Mouse (Mus musculus) lung, embryonic 14.5 days (tissue): Measurements from ENCODE around the gene Slc35f5. TPM values are rescaled to one million over a fixed set of nuclear protein-coding genes. Genes with fewer than 3 reads are reported as not detected.

Source experiments
- ATAC-seq: fragments of 200-750 bp; cut with Nextera tagmentation; 2 replicates; pipeline ENCODE4 v1.8.0; 2017; ENCODE audit warnings: mild to moderate bottlenecking, moderate TSS enrichment, moderate library complexity; ENCODE audit not compliant: insufficient read depth
- DNase-seq: peaks from one replicate; pipeline ENCODE4 v3.0.0-alpha.2; 2015
- H3K27ac ChIP-seq: fragments of 300-500 bp; sonication (generic); 2 replicates; pipeline ENCODE4 v1.5.1; 2014; ENCODE audit warnings: low read depth, mild to moderate bottlenecking, moderate library complexity
- H3K27me3 ChIP-seq: fragments of 300-500 bp; sonication (generic); 2 replicates; pipeline ENCODE4 v1.6.1; 2014; ENCODE audit warnings: low read length, control low read depth; ENCODE audit not compliant: insufficient read depth
- H3K36me3 ChIP-seq: fragments of 300-500 bp; sonication (generic); 2 replicates; pipeline ENCODE4 v1.6.1; 2014; ENCODE audit warnings: control low read depth; ENCODE audit not compliant: insufficient read depth
- H3K4me1 ChIP-seq: fragments of 300-500 bp; sonication (generic); 2 replicates; pipeline ENCODE4 v1.6.1; 2014; ENCODE audit warnings: antibody characterized with exemption, control low read depth; ENCODE audit not compliant: insufficient read depth
- H3K4me2 ChIP-seq: fragments of 300-500 bp; sonication (generic); 2 replicates; pipeline ENCODE4 v1.6.1; 2014; ENCODE audit warnings: mild to moderate bottlenecking
- H3K4me3 ChIP-seq: fragments of 300-500 bp; sonication (generic); 2 replicates; pipeline ENCODE4 v1.5.1; 2014; ENCODE audit warnings: low read depth, low read length
- H3K9ac ChIP-seq: fragments of 300-500 bp; sonication (generic); 2 replicates; pipeline ENCODE4 v1.6.1; 2014
- H3K9me3 ChIP-seq: fragments of 300-500 bp; sonication (generic); 2 replicates; pipeline ENCODE4 v1.6.1; 2016; ENCODE audit warnings: low read depth, low read length, control low read depth
- CTCF ChIP-seq: IDR thresholded peaks from 2 replicates; pipeline ENCODE4 v1.5.1; 2016; ENCODE audit warnings: antibody characterized with exemption, low read depth
- WGBS: fragments of 180-500 bp; shearing (Covaris S2); extraction: QIAGEN DNeasy Blood & Tissue Kit; methylation state at CpG from one replicate; pipeline ENCODE4 v1.1.7; 2014; 5-methylcytosine and 5-hydroxymethylcytosine counted together
- polyA plus RNA-seq: library from polyadenylated mRNA; unstranded; fragments of >200 nt; fragmentation: Nextera tagmentation; extraction: Ambion mirVana; gene quantifications from 2 replicates; pipeline ENCODE4 v1.2.1, GENCODE M21; 2014

The Slc35f5 gene
- 43.4 and 44.8 TPM in 2 replicates for polyA plus RNA-seq

GRCm38 (mm10) chr1:125560259-125561192 is at the start of gene Slc35f5:
Gene Slc35f5 (plus strand): TSS chr1:125560595.
- no peaks in the 10 kb centered on the region for H3K9me3 ChIP-seq
- H3K36me3 ChIP-seq = 0 out of 2 replicates have a peak, but pooled peaks cover 3% of the 10 kb centered on the region
- H3K9ac ChIP-seq = peak within 1 kb of the TSS; percentile 88
- peak within 1 kb of the TSS; percentile 80 for H3K4me3 ChIP-seq
- DNase-seq = peak; percentile 98
- H3K4me2 ChIP-seq = peak within 1 kb of the TSS; percentile 74
- TF ChIP-seq CTCF = no peak
- WGBS = under 1% methylated on average over 61 of the region's 61 CpGs
- no peaks in the 10 kb centered on the region for H3K27me3 ChIP-seq
- peak; percentile 94 for ATAC-seq
- no peaks in the 10 kb centered on the region; the same call in 1 of the 2 replicates for H3K4me1 ChIP-seq
- peak within 1 kb of the TSS; percentile 94 for H3K27ac ChIP-seq

- 89% methylated on average over 5 of the region's 5 CpGs for WGBS
- Histone ChIP-seq H3K27me3 (no peaks in the 10 kb centered on the region), H3K4me2 (no peak overlapping the region), H3K4me3 (no peak overlapping the region), H3K4me1 (no peaks in the 10 kb centered on the region), H3K36me3 (no peaks in the 10 kb centered on the region), H3K9ac (no peak overlapping the region), H3K27ac (no peak overlapping the region), H3K9me3 (no peaks in the 10 kb centered on the region)
- DNase-seq = no peak
- ATAC-seq = no peak
- no peak for TF ChIP-seq CTCF
These were observed 45.7 kb upstream of the Slc35f5 start for GRCm38 (mm10) chr1:125514706-125515105.

- no peaks in the 10 kb centered on the region for H3K27me3 ChIP-seq
- no peaks in the 10 kb centered on the region for H3K36me3 ChIP-seq
- TF ChIP-seq CTCF = no peak
- WGBS = 51% methylated on average over 7 of the region's 7 CpGs
- H3K9me3 ChIP-seq = no peaks in the 10 kb centered on the region
- H3K9ac ChIP-seq = no peak overlapping the region
- no peak; the same call in 1 of the 2 replicates for ATAC-seq
- DNase-seq = no peak
- H3K4me2 ChIP-seq = no peak overlapping the region
- no peak overlapping the region for H3K4me3 ChIP-seq
- no peak overlapping the region for H3K27ac ChIP-seq
- no peaks in the 10 kb centered on the region for H3K4me1 ChIP-seq
These were observed 43.3 kb upstream of the Slc35f5 start for GRCm38 (mm10) chr1:125516910-125517659.

GRCm38 (mm10) chr1:125519107-125519611 is 41.2 kb upstream of the Slc35f5 start:
- no peak overlapping the region for H3K27ac ChIP-seq
- H3K9me3 ChIP-seq = no peaks in the 10 kb centered on the region
- no peak overlapping the region for H3K9ac ChIP-seq
- 35% methylated on average over 5 of the region's 5 CpGs for WGBS
- no peak for DNase-seq
- H3K4me3 ChIP-seq = no peak overlapping the region
- no peak overlapping the region for H3K4me2 ChIP-seq
- H3K27me3 ChIP-seq = no peaks in the 10 kb centered on the region
- peak; percentile 57 for TF ChIP-seq CTCF
- no peaks in the 10 kb centered on the region for H3K36me3 ChIP-seq
- H3K4me1 ChIP-seq = no peaks in the 10 kb centered on the region
- peak; percentile 35; the same call in 1 of the 2 replicates for ATAC-seq

- Histone ChIP-seq H3K4me3 (no peak overlapping the region), H3K4me1 (peaks cover 4% of the 10 kb centered on the region; the same call in 1 of the 2 replicates), H3K4me2 (no peak overlapping the region), H3K36me3 (no peaks in the 10 kb centered on the region), H3K27me3 (no peaks in the 10 kb centered on the region), H3K27ac (no peak overlapping the region), H3K9ac (no peak overlapping the region), H3K9me3 (no peaks in the 10 kb centered on the region)
- ATAC-seq (peak; percentile 73), DNase-seq (peak; percentile 83)
- WGBS = 38% methylated on average over 7 of the region's 7 CpGs
- no peak for TF ChIP-seq CTCF
These were observed 34.3 kb upstream of the Slc35f5 start for GRCm38 (mm10) chr1:125525965-125526665.

- Histone ChIP-seq H3K9ac (no peak overlapping the region), H3K4me3 (no peak overlapping the region), H3K27ac (no peak overlapping the region), H3K27me3 (no peaks in the 10 kb centered on the region), H3K9me3 (no peaks in the 10 kb centered on the region), H3K4me1 (peaks cover 4% of the 10 kb centered on the region; the same call in 1 of the 2 replicates), H3K36me3 (no peaks in the 10 kb centered on the region), H3K4me2 (no peak overlapping the region)
- ATAC-seq (no peak), DNase-seq (no peak)
- no peak for TF ChIP-seq CTCF
- 88% methylated on average over 1 of the region's 1 CpGs for WGBS
These were observed 33.8 kb upstream of the Slc35f5 start for GRCm38 (mm10) chr1:125526666-125527004.
